Mouse (Mus musculus) fibroblast of lung, adult 2 months (primary cell): ENCODE data around the gene Ush1c.
A peak's percentile ranks its signal among the peaks of the same experiment; 100 is the strongest.

Experiments used
- DNase-seq: peaks from one replicate; pipeline ENCODE4 v3.0.0-alpha.2; 2011; ENCODE audit warnings: low read depth

The Ush1c gene

GRCm38 (mm10) chr7:46238346-46238745 is at the start of gene Ush1c:
Ush1c (minus strand) TSS chr7:46238503.
- DNase-seq: no peak

- DNase-seq: no peak
Measured at GRCm38 (mm10) chr7:46287051-46287450, 48.7 kb upstream of the Ush1c start.

GRCm38 (mm10) chr7:46286391-46286790 is 48.1 kb upstream of the Ush1c start:
- DNase-seq: no peak

- no peak for DNase-seq
Measured at GRCm38 (mm10) chr7:46285161-46285839, 47.0 kb upstream of the Ush1c start.

- DNase-seq: no peak
Measured at GRCm38 (mm10) chr7:46283681-46284080, 45.4 kb upstream of the Ush1c start.

- DNase-seq: no peak
Measured at GRCm38 (mm10) chr7:46282276-46282675, 44.0 kb upstream of the Ush1c start.

GRCm38 (mm10) chr7:46280896-46281295 is 42.6 kb upstream of the Ush1c start:
- no peak for DNase-seq

- DNase-seq: peak; percentile 2
Measured at GRCm38 (mm10) chr7:46279946-46280345, 41.6 kb upstream of the Ush1c start.

GRCm38 (mm10) chr7:46276156-46276555 is 37.9 kb upstream of the Ush1c start:
- no peak for DNase-seq

GRCm38 (mm10) chr7:46251841-46252240 is 13.5 kb upstream of the Ush1c start:
- DNase-seq: no peak

GRCm38 (mm10) chr7:46247606-46248005 is 9.3 kb upstream of the Ush1c start:
- DNase-seq: no peak

GRCm38 (mm10) chr7:46246876-46247275 is 8.6 kb upstream of the Ush1c start:
- DNase-seq: no peak

GRCm38 (mm10) chr7:46240696-46241095 is 2.4 kb upstream of the Ush1c start, which contains the start of gene Otog:
Otog (plus strand) TSS chr7:46240987.
- no peak for DNase-seq

- DNase-seq: no peak
Measured at GRCm38 (mm10) chr7:46240091-46240490, 1.8 kb upstream of the Ush1c start.

- no peak for DNase-seq
Measured at GRCm38 (mm10) chr7:46237192-46237591, 1.1 kb downstream of the Ush1c start.

- DNase-seq: no peak
Measured at GRCm38 (mm10) chr7:46236363-46236762, 1.9 kb downstream of the Ush1c start.

GRCm38 (mm10) chr7:46235948-46236347 is 2.4 kb downstream of the Ush1c start:
- DNase-seq: no peak

- no peak for DNase-seq
Measured at GRCm38 (mm10) chr7:46226936-46227335, 11.4 kb downstream of the Ush1c start.

GRCm38 (mm10) chr7:46226253-46226652 is 12.1 kb downstream of the Ush1c start:
- no peak for DNase-seq

GRCm38 (mm10) chr7:46220591-46221129 is 17.6 kb downstream of the Ush1c start:
- no peak for DNase-seq

GRCm38 (mm10) chr7:46218415-46218814 is 19.9 kb downstream of the Ush1c start:
- no peak for DNase-seq

GRCm38 (mm10) chr7:46216481-46216880 is 21.8 kb downstream of the Ush1c start:
- no peak for DNase-seq

GRCm38 (mm10) chr7:46210276-46210675 is 28.0 kb downstream of the Ush1c start:
- no peak for DNase-seq

- DNase-seq: no peak
Measured at GRCm38 (mm10) chr7:46208131-46208530, 30.2 kb downstream of the Ush1c start.
